8 mouse cellular contexts compared by ENCODE assay signal in the genomic region with DNA sequence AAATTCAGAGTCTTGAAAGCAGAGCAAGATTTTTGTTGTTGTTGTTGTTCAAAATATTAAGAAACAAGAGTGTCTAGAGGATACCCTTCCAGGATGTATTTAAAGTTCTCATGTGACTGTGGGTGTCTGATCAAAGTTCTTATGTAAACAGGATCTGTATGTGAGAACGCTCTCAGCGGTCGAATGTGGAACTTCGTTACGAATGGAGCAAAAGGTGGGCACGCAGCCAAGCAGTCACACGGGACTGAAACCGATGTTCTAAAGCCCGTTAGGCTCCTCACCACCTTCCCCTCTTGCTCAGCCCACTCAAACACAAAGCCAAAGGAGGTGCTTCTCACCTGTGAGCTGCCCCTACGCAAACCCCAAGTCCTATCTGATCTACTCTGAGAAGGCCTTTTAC.
A peak's percentile ranks its signal among the peaks of the same experiment; 100 is the strongest.
DNase-seq lines count a peak whose midpoint lies in the region; ATAC-seq lines count a peak whose summit lies in the region.

No protein-coding gene starts in this region.

- intact Hi-C loops in left cerebral cortex, postnatal 10 days (cut with DNase I) = no loop called here

- DNase-seq in gastrocnemius, adult 18-20 months (ENCODE audit: low spot score) = peak; percentile 26
- DNase-seq in gastrocnemius, postnatal 25 days = no peak
- DNase-seq in adrenal gland, postnatal 25 days = peak; percentile 57
- peak; percentile 66 for DNase-seq in kidney, adult 18-20 months
- peak; percentile 58 to 87 for DNase-seq in left cerebral cortex, postnatal 10 days (ENCODE audit: extremely low spot score in 1 of 2, low spot score in 2 of 2)
- peak; percentile 59 for DNase-seq in right cerebral cortex, adult 18-20 months
- DNase-seq in thymus, postnatal 25 days = peak; percentile 73

- ATAC-seq in granulocyte monocyte progenitor cell, adult 5-6 weeks (replicated peaks; ENCODE audit: poor library complexity, severe bottlenecking) = peak; percentile 87
